Mouse (Mus musculus) G1E (cell line): ENCODE results near the gene Trim47.

Source experiments
- CTCF ChIP-seq: IDR thresholded peaks from 2 replicates; pipeline ENCODE4 v1.5.1; 2012; ENCODE audit warnings: low read depth, low read length, inconsistent platforms, mixed read lengths
- GATA1 ChIP-seq: IDR thresholded peaks from 2 replicates; pipeline ENCODE4 v1.6.1; 2012; ENCODE audit warnings: borderline replicate concordance, low read length, inconsistent platforms, mixed read lengths
- POLR2AphosphoS5 ChIP-seq: IDR thresholded peaks from 2 replicates; pipeline ENCODE4 v1.6.1; 2012; ENCODE audit warnings: low read depth, low read length, inconsistent platforms; ENCODE audit not compliant: insufficient replicate concordance
- TAL1 ChIP-seq: conservative IDR thresholded peaks from 2 replicates; pipeline ENCODE4 v1.6.1; 2012; ENCODE audit warnings: low read depth, low read length, inconsistent platforms, mixed read lengths

- TF ChIP-seq CTCF (no peak), GATA1 (no peak), POLR2AphosphoS5 (no peak), TAL1 (no peak)
Observed at GRCm38 (mm10) chr11:116086258-116087193, 40.5 kb downstream of the Trim47 start, which contains the start of gene Wbp2.
